Mouse (Mus musculus): Measurements from ENCODE around the gene Ror2.
"Not testable (repeated sequence)": the region's sequence is repeated elsewhere in the genome, so short reads cannot be mapped to it uniquely, and the experiment has no call there.

Ror2 gene
- long read RNA-seq, experiment 1, partial matches to known transcripts = 0 of 3 reads
- long read RNA-seq, experiment 1, other reads (novel, unspliced or antisense) = 2 of 3 reads
- long read RNA-seq, experiment 2, partial matches to known transcripts = 0 of 1 reads
- long read RNA-seq, experiment 2, other reads (novel, unspliced or antisense) = 1 of 1 reads

DNA sequence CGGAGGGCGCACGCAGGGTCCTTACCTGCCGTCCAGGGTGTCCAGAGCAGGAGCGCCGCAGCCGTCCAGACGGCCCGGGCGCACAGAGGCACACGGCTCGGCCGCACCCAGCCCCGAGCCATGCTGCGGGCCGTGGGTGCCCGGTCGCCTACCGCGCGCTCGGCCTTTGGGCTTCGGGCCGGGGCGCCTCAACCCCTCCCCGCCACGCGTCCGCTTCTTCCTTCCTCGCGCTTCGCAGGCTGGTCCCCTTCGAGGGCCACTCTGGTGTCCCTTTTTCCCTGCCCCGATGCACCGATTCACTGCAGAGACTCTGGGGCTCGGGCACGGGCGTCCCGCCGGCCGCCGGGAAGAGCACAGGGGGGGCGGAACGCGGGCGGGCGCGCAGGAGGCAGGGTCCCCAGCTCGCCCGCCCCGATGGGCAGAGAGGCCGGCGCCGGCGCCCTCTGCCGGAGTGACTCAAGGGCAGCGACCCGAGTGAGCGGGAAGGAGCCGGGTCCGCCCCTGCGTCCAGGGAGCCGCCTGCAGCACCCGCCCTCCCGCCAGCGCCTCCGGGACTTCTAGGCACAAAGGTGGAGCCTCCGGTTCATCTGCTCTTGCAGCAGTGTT, at the start of gene Ror2:
Ror2 (minus strand) TSS at position 369 of the 606 bp plus-strand sequence.
- intact Hi-C loops (cut with DNase I) = loop anchor here (2.0 kb wide), 1 partner anchor 167 kb away; no protein-coding TSS in a partner anchor

DNA sequence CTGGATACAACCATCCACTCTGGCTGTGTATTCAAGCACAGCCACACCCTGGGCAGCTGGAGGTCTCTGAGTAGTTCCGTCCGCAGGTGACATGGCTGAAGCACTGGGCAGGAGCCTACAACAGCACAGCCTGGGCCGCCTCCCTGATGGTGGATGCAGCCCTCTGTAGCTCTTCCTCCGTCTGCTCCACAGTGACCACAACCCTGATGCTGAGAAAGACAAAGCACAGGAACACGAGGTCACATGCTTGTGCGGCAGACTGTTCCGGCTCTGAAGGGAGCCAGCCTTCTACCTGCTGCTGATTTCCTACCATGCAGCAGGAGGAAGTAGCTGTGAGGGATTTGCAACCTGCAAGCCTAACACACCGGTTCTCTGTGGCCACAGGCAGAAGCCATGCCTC, 47.8 kb upstream of the Ror2 start:
- intact Hi-C loops (cut with DNase I) = no loop called here

DNA sequence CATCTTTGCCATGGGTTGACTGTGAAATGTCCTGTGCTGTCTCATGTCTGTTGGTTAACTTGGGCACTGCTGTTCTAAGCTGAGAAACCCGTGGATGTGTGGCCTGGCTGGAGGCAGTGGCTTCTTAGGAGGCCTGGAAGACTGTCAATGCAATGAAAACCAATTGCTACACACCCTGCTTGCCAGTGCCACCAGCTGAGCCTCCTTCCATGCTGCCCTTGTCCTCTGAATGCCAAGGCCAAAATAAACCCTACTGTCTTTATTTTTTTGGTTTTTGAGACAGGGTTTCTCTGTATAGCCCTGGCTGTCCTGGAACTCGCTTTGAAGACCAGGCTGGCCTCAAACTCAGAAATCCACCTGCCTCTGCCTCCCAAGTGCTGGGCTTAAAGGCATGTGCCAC, 44.3 kb upstream of the Ror2 start:
- intact Hi-C loops (cut with DNase I) = no loop called here

DNA sequence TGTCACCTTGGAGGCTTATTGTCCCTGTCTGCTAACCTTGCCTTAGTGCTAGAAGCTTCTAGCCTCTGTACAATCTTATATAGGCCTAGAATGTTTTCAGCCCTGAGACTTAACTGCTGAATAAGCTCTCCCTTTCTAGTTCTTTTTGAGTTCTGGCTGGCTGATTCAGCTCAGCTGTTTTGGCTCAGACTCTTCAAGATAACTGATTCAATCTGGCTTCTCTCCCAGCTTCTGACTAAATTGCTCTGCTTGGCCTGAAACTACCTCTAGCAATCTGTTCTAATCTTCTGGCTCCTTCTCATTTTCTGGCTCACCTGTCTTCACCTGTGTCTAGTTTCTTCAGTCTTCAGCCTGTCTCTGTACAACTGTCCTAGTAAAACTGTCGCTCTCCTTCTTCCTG, 39.6 kb upstream of the Ror2 start:
- intact Hi-C loops (cut with DNase I) = no loop called here

DNA sequence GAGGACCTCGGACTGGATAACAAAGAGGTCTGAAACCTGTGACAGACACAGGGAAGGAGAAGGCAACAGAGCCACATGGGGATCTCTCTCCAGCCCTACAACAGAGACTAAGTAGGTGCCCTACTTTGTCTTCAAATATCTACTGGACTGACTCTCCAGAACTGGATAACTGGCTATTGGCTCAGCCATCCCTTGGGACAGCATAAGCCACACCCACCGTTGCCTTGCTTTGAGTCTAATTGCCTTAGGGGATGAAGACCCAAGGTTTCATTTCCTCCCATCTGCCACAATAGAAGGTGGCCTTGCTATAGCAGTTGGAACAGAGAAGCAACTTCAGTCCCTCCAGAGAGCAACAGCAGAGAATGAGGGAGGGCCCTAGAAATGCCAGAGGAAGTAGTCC, 37.7 kb upstream of the Ror2 start:
- intact Hi-C loops (cut with DNase I) = no loop called here

DNA sequence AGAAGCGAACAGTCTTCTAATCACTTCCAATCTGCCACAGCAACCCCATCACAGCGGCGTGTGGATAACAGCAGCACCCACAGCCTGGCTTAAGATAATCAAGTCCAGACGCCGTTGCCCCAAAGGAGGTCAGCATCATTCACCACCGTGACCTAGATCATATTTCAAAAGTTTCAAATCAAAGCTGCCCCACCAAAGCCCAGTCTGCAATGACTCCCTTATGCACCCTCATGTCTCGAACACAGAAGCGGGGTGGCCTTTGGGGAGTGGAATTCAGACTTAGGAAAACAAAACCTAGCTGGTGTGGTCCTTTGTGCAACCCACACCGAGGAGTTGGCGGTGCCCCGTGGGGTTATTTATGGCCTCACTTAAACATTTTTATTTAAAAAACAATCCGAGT, 35.0 kb upstream of the Ror2 start:
- intact Hi-C loops (cut with DNase I) = no loop called here

DNA sequence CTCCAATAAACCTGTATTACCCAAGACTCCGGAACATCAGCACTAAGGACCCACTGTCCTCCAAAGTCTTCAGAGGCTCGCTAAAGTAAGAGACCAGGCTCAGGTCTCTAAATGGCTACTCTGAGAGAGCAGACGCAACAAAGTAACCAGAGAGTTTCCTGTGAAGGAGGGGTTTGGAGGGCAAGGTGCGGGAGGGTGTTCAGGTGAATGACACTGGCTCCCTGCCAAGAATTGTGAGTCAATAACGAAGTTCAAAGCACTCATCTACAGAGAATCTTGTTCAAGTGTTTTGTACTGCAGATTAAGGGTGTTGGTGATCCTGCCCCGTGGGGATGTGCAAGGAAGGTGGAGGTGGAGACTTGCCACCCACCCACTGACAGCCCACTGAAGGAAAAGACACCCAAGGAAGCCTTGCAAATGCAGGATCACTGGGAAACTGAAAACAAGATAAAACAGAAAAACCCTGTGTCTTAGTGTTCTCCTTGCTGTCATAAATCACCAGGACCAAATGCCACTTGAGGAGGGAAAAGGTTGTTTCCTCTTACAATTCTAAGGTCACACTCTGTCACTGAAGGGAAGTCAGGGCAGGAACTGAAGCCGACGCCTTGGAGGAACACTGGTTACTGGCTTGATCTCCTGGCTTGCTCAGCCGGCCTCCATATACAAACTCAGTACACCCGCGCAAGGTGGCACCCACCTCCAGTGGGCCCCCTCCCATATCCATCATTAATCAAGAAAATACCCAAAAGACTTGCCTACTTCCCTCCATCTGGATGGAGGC, 30.8 kb upstream of the Ror2 start:
- intact Hi-C loops (cut with DNase I) = no loop called here

DNA sequence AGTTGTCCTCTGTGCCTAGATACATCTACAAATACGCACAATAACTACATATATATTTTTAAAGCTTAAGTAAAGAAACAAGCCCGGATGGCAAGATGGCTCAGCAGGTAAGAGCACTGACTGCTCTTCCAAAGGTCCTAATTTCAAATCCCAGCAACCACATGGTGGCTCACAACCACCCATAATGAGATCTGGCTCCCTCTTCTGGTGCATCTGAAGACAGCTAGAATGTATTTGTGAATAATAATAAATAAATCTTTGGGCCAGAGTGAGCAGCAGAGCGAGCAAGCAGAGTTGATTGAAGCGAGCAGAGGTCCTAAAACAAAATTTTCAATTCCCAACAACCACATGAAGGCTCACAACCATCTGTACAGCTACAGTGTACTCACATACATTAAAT, 29.8 kb upstream of the Ror2 start:
- intact Hi-C loops (cut with DNase I) = not testable (repeated sequence)

DNA sequence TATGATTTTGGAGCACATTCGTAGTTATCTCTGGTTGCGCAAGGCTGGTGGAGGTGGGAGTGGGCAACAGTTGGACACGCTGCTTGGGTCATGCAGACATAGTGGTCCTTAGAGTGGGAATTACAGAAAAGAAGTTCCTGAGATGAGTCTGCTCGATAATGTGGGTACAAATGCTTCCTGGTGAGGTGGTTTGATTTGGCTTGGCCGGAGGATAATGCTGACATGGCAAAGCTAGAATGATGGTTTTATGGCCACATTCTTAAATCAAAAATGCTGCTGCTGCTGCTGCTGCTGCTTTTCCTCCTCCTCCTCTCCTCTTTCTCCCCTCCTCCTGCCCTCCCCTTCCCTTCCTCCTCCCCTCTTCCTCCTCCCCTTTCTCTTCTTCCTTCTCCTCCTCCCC, 24.5 kb upstream of the Ror2 start:
- intact Hi-C loops (cut with DNase I) = no loop called here

DNA sequence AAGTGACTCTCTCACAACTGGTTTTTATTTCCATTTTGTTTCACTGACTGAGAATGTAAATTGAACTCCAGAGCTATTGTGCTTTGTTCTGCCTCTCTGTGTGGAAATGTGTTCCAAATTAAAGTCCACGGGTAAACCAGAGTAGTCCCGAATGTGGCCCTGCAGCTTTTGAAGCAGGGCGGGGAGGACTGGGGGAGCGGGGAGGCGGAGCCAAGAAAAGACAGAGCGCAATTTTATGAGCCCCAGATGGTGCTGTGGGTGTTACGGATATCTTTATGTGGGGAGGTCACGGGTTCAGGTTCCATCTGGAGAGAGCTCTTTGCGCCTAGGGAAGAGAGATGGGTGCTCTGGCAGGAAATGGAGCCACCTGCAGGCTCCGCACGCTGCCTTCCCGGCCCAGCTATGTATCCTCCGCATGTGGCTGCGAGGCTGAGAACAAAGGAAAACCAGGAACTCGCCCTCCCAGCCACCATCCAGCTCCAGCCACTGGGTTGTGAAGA, 23.8 kb upstream of the Ror2 start:
- intact Hi-C loops (cut with DNase I) = no loop called here

DNA sequence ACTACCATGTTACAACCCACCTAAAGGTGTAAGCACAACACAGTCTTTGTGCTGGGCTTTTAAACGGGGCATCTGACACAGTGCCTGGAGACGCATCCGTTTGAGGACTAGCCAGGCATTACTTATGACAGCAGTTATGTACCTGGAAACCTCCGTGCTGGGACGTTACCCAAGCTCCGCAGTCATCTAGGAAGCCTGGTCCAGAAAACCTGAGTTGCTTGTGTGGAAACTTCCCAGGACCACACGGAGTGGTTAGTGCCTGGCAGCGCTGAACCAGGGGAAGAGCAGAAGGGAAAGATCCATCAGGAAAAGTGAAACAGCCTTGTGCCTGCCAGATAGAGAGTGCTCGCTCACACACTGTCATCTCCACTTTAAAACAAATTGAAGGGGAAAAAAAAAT, 23.2 kb upstream of the Ror2 start:
- intact Hi-C loops (cut with DNase I) = no loop called here

DNA sequence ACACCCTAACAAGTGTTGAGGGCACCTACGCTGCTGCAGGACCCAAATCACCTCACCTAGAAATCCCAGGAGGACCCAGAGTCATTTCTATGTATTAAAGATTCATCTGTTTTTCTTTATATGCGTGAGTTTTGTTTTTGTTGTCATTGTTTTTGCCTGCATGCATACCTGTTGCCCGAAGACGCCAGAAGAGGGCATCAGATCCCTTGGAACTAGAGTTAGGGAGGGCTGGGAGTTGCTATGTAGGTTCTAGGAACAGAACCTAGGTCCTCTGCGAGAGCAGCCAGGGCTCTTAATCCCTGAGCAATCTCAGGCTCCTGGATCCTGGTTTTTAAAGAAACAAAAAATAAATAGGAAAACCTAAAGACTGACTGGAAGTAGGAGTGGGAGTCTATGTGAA, 20.9 kb upstream of the Ror2 start:
- intact Hi-C loops (cut with DNase I) = no loop called here

DNA sequence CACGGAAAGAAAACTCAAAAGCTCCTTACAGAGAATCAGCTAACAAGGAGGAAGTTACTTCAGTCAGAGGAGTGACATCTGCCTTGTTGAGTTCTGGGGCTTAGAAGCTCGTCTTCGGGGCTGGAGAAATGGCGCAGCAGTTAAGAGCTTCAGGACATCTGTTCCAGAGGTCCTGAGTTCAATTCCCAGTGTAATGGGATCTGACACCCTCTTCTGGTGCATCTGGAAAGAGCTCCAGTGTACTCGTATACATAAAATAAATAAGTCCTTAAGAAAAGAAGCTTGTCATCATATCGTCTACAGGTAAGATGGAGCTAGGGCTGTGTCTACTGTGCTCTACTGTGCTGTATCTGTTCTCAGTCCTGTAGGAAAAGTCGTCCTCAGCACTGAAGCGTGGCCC, 19.3 kb upstream of the Ror2 start:
- intact Hi-C loops (cut with DNase I) = no loop called here

DNA sequence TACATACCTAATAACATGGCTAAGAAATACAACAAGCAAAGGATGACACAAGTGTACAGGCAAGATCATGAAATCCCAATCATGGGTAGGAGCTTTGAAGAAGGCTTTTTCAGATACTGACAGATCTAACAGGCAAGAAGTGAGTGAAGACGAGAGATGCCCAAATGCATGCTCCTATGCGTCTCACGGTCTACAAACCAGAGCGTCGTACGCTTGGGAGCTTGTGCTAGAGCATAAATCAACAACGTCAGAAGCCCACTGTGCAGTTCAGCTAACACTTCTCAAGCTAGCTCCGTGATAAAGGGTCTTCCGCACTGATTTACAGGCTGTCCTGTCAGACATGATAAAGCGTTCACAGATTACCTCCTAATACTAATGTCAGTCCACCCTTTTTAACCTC, 16.8 kb upstream of the Ror2 start:
- intact Hi-C loops (cut with DNase I) = no loop called here

DNA sequence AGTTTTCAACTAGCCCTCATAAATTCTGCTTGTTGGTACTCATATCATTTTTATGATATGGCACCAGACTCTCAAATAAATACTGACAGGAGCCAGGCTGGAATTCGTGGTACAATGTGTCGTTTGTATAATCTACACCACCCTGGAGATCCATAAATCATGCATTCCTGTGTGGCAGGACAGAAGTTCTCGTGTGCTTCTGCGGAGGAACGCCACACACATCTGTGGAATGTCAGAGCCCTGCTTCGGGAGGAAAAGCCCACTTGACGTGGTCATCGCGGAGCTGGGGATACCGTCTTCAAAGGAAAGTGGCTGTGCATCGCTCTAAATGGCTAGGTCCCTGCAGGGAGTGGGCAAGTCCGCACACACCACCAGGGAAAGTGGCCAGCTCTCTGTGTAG, 7.1 kb upstream of the Ror2 start:
- intact Hi-C loops (cut with DNase I) = no loop called here

DNA sequence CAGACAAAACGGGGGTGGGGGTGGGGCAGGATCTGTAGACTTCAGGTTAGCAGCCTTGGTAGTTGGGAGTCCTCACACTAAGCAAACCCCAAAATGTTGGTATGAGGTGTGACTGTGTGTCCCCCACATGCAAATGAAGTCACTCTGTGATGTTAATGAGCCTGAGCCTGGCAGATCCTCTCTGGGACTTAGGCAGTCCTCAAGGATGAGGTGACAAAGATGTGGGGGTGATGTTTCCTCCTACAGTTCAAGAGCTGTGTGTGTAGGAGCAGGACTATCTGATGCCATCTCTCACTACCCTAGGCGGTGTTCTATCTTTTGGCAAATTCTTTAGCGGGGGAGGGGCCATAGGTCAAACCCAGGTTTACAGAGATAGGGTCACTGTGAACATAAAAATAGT, 6.3 kb upstream of the Ror2 start:
- intact Hi-C loops (cut with DNase I) = no loop called here

DNA sequence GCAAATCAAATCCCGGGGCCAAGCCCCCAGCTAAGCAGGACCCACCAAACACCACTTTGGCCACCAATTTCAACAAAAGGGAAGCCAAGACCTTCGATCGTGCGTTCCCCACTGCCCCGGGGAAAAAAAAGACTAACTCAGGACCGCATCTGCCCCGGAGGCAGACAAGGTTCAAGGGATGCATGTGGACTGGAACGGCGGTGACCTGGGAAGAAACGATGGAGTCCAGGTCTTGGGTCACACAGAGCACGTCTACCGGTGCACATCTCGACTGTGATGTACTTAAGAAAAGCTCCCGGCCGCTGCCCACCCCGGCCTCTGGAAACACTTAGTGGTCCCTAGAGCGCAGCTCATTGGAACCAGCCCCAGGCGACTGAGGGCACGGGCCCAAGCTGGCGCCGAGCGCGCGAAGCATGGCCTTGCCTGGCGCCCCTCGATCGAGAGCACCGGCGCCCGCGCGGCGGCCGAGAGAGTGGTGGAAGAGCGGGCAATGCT, 616 bp downstream of the Ror2 start:
- intact Hi-C loops (cut with DNase I) = no loop called here

DNA sequence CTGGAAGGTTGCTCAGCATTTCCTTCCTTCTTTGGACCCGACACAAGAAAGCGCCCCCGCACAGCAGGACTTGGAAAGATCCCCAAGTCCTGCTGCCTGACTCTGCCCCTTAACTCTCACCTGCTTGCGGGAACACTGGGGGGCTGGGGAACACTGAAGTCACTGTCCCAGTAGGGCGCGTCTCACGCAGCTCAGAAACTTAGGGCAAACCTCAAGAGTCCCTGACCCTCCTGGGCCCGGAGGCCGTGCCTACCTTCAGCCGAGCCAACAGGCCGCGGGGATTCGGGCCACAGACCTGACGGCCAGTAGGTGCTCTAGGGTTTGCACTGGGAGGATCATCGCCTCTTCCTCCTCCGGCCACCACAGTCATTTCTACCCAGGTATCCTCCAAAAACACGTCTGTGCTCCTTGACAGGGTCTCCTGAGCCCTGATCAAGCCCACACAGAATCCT, 1.2 kb downstream of the Ror2 start:
- intact Hi-C loops (cut with DNase I) = no loop called here

DNA sequence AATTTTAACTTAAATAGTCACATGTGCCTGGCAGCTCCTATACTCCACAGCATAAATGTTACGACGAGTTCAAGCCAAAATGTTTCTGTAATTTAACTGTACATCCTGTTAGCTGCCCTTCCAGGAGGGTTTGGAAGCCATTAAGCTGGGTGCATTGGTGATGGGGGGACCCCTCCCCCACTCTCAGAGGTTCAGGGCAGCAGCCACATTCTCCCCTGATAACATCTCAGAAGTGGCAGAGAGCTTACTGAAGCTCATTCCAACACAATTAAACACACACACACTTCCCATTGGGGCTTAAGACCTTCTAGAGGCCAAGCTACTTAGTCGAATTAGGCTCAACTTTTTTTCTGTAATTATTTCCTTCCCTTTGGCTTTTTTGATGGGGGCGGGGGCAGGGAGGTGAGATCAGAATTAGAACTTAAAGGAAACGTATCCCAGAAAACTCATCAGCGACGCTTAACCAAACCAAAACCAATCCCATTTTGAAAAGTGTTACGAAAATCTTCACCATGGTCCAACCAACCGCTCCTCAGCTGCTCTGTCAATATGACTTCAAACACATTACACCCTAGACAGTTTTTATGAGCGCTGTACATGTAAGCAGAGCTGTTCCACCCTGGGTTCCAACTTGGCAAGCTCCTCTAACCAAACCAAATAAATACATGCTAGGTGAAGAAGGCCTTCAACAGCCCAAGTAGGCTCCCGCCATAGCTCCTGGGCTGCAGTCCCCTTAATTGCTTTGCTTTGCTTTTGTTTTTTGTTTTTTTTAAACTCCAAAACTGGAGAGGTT, 4.1 kb downstream of the Ror2 start:
- intact Hi-C loops (cut with DNase I) = no loop called here

DNA sequence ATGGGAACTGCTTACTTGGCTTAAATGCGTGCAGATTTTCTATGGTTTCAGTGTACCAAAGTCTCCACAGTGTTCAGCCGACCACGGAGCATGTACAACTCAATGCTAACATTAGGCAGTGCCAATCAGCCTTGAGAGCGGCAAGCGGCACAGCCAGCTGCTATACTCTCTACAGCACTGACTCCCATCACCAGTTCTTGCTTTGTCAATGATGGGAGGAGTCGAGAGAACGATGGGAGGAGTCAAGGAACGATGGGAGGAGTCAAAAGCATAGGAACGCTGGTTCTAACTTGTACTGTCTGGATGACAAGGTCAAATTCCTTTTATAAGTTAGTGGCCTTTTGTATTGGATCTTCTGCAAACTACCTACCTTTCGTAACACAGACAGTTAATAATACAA, 7.0 kb downstream of the Ror2 start:
- intact Hi-C loops (cut with DNase I) = no loop called here

DNA sequence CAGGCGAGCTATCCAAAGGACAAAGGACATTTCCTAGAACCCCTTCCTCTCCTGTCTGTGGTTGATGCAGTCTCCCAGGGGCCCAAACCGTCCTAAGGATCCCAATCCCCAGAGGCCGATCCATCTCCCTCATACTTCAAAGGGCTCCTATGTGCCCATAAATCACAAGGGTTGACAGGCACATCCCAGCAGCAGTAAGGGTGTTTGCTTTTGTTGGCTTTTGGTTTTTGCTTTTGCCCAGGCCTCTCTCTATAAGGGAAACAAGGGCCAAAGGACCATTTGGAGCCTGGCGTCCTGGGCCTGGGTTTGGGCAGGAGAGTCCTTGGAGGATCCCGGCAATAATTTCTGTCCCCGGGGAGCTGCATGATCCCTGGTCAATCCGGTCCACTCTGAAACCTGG, 9.5 kb downstream of the Ror2 start:
- intact Hi-C loops (cut with DNase I) = no loop called here

DNA sequence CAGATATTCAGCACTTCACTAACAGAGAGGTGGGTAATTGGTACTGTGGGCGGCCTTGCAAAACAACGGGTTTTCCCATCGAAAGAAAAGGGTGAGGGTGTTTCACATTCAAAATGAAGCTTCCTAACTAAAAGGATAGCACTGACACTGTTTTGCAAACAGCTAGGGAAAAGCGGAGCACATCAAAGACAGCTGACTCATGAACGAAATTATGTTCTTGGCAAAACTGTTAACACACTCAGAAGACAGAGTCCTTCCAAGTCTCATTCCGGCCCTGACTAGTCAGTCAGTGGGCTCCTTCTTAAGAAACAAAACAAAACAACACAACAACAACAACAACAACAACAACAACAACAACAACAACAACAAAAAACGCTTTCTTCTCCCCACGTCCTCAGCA, 10.1 kb downstream of the Ror2 start:
- intact Hi-C loops (cut with DNase I) = no loop called here

Measured in adrenal gland (tissue).